Mouse (Mus musculus): ENCODE results near the gene Eef1akmt3. TPM values are rescaled to one million over a fixed set of nuclear protein-coding genes. Genes with fewer than 3 reads are reported as not detected.
A peak's percentile ranks its signal among the peaks of the same experiment; 100 is the strongest.

Gene Eef1akmt3
- total and polyA plus RNA-seq, 2 experiments from 2014 or later, result 0.14 to 0.15 TPM

GRCm38 (mm10) chr10:127042468-127043115 lies 1.3 kb upstream of the Eef1akmt3 start:
- Histone ChIP-seq H3K27me3 (ENCODE audit: insufficient read depth, low read length) (no peaks in the 10 kb centered on the region), H3K4me1 (ENCODE audit: insufficient read depth) (peaks cover 6% of the 10 kb centered on the region), H3K9ac (peak overlapping the region; percentile 57), H3K27ac (ENCODE audit: low read depth, low read length) (no peak overlapping the region), H3K9me3 (ENCODE audit: low read length) (no peaks in the 10 kb centered on the region), H3K4me2 (ENCODE audit: low read depth) (peak overlapping the region; percentile 97), H3K4me3 (ENCODE audit: low read depth, low read length) (peak overlapping the region; percentile 76), H3K36me3 (ENCODE audit: insufficient read depth) (0 out of 2 replicates have a peak, but pooled peaks cover 3% of the 10 kb centered on the region)
- DNase-seq, result no peak
- WGBS, result 16% methylated on average over 5 of the region's 5 CpGs
- no peak for ATAC-seq
- no peak for TF ChIP-seq CTCF (IDR thresholded peaks at IDR 0.05; ENCODE audit: low read depth)

DNA sequence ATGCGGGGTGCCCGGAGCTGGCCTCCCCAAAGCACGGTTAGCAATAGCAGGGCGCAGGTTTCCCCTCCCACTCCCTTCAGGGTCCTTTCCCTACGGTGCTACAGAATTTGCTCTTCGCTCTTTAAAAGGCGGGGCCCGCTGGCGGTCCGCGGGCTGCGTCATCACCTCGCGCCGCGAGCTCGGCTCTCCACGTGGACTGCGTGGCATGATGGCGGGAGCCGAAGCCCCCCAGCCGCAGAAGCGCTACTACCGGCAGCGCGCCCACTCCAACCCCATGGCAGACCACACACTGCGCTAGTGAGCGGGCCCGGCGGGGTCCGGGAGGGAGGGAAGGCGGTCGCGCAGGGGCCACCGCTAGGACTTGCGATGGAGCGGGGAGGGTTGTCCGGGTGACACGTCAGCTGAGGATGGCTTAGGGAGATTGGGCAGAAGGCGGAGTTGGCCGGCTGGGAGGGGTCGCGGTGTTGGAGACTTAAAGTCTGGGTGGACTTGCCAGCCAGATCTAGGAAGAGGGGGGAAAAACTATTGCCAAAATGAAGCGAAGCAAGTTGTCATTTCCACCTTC lies 543 bp upstream of the Eef1akmt3 start:
- Histone ChIP-seq H3K27ac (ENCODE audit: low read depth, low read length) (no peak overlapping the region; the same call in 1 of the 2 replicates), H3K9me3 (ENCODE audit: low read length) (no peaks in the 10 kb centered on the region), H3K4me2 (ENCODE audit: low read depth) (peak overlapping the region; percentile 97), H3K9ac (peak overlapping the region; percentile 57), H3K4me3 (ENCODE audit: low read depth, low read length) (peak overlapping the region; percentile 76), H3K36me3 (ENCODE audit: insufficient read depth) (0 out of 2 replicates have a peak, but pooled peaks cover 3% of the 10 kb centered on the region), H3K4me1 (ENCODE audit: insufficient read depth) (peaks cover 6% of the 10 kb centered on the region), H3K27me3 (ENCODE audit: insufficient read depth, low read length) (no peaks in the 10 kb centered on the region)
- peak; percentile 96 for DNase-seq
- peak; percentile 94 for ATAC-seq
- TF ChIP-seq CTCF (IDR thresholded peaks at IDR 0.05; ENCODE audit: low read depth), result peak; percentile 17; the same call in 1 of the 2 replicates
- WGBS, result 1% methylated on average over 44 of the region's 44 CpGs

DNA sequence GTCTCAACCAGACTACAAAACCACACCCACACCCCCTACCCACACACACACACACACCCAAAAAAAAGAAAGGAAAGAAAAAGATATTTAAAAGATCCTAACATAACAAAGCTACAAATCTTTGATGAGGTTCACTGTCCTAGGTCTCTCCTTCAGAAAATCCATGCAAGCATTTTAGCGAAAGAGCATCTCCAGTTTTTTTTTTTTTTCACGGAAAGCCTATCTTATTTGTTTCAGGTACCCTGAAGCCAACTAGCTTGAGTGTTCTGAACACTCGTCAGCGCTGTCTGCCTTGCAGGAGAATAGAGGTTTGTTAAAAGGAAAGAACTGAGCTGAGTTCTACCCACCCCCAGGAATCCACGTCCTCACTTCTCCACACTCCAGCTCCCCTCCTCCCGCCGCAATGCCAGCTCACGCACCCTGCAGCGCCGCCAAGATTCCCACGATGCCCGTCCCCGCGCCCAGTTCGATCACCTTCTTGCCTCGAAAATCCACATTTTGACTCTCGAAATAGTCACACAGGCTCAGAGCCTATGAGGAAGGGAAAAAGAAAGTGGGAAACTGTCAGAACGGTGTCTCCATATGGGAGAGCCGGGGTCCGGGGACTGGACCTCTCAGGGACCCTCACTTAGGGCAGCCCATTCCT lies 621 bp downstream of the Eef1akmt3 start:
- no peaks in the 10 kb centered on the region for H3K9me3 ChIP-seq (ENCODE audit: low read length)
- no peak; the same call in 1 of the 2 replicates for ATAC-seq
- H3K36me3 ChIP-seq (ENCODE audit: insufficient read depth), result 0 out of 2 replicates have a peak, but pooled peaks cover 3% of the 10 kb centered on the region
- DNase-seq, result no peak
- H3K4me1 ChIP-seq (ENCODE audit: insufficient read depth), result peaks cover 6% of the 10 kb centered on the region
- peak overlapping the region; percentile 57 for H3K9ac ChIP-seq
- under 1% methylated on average over 20 of the region's 20 CpGs for WGBS
- peak overlapping the region; percentile 97 for H3K4me2 ChIP-seq (ENCODE audit: low read depth)
- H3K27me3 ChIP-seq (ENCODE audit: insufficient read depth, low read length), result no peaks in the 10 kb centered on the region
- no peak overlapping the region for H3K27ac ChIP-seq (ENCODE audit: low read depth, low read length)
- H3K4me3 ChIP-seq (ENCODE audit: low read depth, low read length), result peak overlapping the region; percentile 76
- TF ChIP-seq CTCF (IDR thresholded peaks at IDR 0.05; ENCODE audit: low read depth), result no peak

GRCm38 (mm10) chr10:127037641-127038040 lies 3.7 kb downstream of the Eef1akmt3 start:
- Histone ChIP-seq H3K9ac (no peak overlapping the region), H3K4me2 (ENCODE audit: low read depth) (no peak overlapping the region)

GRCm38 (mm10) chr10:127036273-127036672 lies 5.0 kb downstream of the Eef1akmt3 start:
- Histone ChIP-seq H3K4me2 (ENCODE audit: low read depth) (no peak overlapping the region), H3K4me3 (ENCODE audit: low read depth, low read length) (no peak overlapping the region), H3K9me3 (ENCODE audit: low read length) (no peaks in the 10 kb centered on the region), H3K27me3 (ENCODE audit: insufficient read depth, low read length) (no peaks in the 10 kb centered on the region), H3K4me1 (ENCODE audit: insufficient read depth) (no peaks in the 10 kb centered on the region), H3K9ac (no peak overlapping the region), H3K36me3 (ENCODE audit: insufficient read depth) (no peaks in the 10 kb centered on the region), H3K27ac (ENCODE audit: low read depth, low read length) (no peak overlapping the region)
- ATAC-seq, result no peak
- DNase-seq, result no peak
- 84% methylated on average over 12 of the region's 12 CpGs for WGBS
- TF ChIP-seq CTCF (IDR thresholded peaks at IDR 0.05; ENCODE audit: low read depth), result no peak

More at GRCm38 (mm10) chr10:127037641-127038040, 3.7 kb downstream of the Eef1akmt3 start:
- 71% methylated on average over 12 of the region's 12 CpGs for WGBS
- no peaks in the 10 kb centered on the region for H3K36me3 ChIP-seq (ENCODE audit: insufficient read depth)
- no peaks in the 10 kb centered on the region for H3K9me3 ChIP-seq (ENCODE audit: low read length)
- no peak overlapping the region for H3K27ac ChIP-seq (ENCODE audit: low read depth, low read length)
- no peak for DNase-seq
- peaks cover 5% of the 10 kb centered on the region for H3K4me1 ChIP-seq (ENCODE audit: insufficient read depth)
- no peak for ATAC-seq
- no peak overlapping the region for H3K4me3 ChIP-seq (ENCODE audit: low read depth, low read length)
- H3K27me3 ChIP-seq (ENCODE audit: insufficient read depth, low read length), result no peaks in the 10 kb centered on the region
- TF ChIP-seq CTCF (IDR thresholded peaks at IDR 0.05; ENCODE audit: low read depth), result no peak

- Histone ChIP-seq H3K9me3 (ENCODE audit: low read length) (no peaks in the 10 kb centered on the region), H3K4me1 (ENCODE audit: insufficient read depth) (no peaks in the 10 kb centered on the region), H3K4me3 (ENCODE audit: low read depth, low read length) (no peak overlapping the region), H3K27ac (ENCODE audit: low read depth, low read length) (no peak overlapping the region), H3K36me3 (ENCODE audit: insufficient read depth) (peaks cover 4% of the 10 kb centered on the region), H3K4me2 (ENCODE audit: low read depth) (no peak overlapping the region), H3K27me3 (ENCODE audit: insufficient read depth, low read length) (no peaks in the 10 kb centered on the region), H3K9ac (no peak overlapping the region)
- 90% methylated on average over 8 of the region's 8 CpGs for WGBS
- ATAC-seq (no peak), DNase-seq (no peak)
- TF ChIP-seq CTCF (IDR thresholded peaks at IDR 0.05; ENCODE audit: low read depth), result no peak
Measured at GRCm38 (mm10) chr10:127033301-127033741, 8.0 kb downstream of the Eef1akmt3 start.

Data from forebrain, postnatal 0 days (tissue).